Mouse (Mus musculus): ENCODE results near the gene Pole3. TPM values are rescaled to one million over a fixed set of nuclear protein-coding genes. Genes with fewer than 3 reads are reported as not detected.

The Pole3 gene
- 39.8 TPM for polyA plus RNA-seq (2014; fragmentation: Illumina TruSeq; extraction: RNeasy Lipid Tissue Mini Kit (QIAGEN cat#74804); ENCODE audit: low replicate concordance)

DNA sequence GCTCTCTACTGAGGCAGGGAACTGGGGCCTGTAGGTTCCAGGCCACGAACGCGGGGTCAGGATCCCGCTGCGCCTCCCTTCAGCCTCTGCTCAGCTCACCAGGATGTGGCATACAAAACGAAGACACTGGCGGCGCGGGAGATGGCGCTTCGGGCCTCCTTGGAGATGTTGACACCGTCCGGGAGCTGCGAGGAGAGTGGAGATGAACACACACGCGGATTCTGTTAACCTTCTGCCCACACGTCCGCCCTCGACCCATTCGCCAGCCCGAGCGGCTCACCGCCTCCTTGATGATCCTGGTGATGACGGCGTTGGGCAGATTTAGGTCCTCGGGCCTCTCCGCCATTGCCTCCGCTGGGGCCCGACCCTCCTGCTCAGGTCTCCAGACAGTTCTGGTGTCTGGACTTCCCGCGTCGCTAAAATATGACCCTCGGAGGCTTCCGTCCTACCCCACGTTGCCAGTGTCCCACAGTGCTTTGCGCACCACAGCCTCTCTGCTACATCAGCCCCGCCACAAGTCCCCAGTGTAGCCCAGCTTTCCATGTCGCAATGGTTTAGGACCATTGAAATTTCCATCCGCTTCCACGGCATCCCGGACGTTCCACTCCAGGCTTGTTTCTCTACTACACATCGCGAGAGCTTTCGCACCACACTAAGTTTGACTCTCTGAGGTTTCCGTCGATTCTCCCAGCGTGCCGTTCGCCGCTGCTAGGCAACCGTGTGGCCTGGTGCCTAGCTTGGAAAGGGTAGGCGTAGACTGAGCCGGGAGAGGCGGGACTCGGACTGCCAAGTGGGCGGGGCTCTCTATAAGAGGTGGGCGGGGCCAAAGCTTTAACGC lies at the start of gene Pole3, which contains the start of gene 4933430I17Rik:
Pole3 (minus strand) TSS at position 418 of the 838 bp plus-strand sequence.
4933430I17Rik (plus strand) TSS at position 719 of the 838 bp plus-strand sequence.

DNA sequence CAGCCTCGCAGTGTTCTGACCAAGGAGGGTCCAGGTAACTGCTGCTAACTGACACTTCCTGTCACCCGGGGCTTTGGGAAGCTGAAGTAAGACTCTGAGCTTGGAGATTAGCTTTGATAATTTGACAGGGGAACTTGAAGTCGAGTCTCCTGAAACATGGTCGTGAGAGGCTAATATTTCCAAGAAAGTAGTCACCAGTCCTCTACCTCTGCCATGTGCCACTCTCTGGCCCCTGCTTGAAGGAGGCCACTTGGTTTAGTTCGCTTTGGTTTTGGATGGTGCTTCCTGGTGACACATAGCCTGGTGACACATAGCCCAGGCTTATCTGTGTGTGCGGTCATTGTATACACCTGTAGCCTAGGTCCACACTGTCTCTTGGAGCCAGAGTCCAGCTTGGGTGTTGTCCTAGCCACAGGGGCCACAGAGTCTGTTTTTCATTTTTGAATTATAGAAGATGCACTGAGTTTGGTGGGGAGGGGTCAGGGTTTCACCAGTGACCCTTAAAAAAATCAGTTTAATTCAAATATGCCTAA lies 35.0 kb upstream of the Pole3 start, which contains the start of gene Rgs3:
Rgs3 (plus strand) TSS at position 51 of the 533 bp plus-strand sequence.

DNA sequence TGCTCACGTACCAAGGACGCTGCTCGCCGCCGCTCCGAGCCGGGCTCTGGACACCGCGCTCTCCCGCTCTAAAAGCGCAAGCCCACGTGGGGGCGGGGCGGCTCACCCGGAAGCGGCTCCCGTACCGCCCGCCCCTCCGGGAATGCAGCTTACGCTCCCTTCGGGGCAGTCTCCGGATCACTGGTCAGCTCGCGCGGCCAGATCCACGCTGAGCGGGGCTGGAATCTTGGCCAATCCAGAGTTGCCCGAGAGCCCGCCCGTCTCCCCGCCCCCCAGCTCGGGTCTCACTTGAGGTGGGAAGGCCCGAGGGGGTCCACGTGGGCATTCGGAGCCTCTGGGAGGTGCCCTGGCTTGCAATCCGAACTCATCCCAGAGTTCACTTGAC lies 5.0 kb downstream of the Pole3 start, which contains the start of gene Alad:
Alad (minus strand) TSS at position 70 of the 385 bp plus-strand sequence.

DNA sequence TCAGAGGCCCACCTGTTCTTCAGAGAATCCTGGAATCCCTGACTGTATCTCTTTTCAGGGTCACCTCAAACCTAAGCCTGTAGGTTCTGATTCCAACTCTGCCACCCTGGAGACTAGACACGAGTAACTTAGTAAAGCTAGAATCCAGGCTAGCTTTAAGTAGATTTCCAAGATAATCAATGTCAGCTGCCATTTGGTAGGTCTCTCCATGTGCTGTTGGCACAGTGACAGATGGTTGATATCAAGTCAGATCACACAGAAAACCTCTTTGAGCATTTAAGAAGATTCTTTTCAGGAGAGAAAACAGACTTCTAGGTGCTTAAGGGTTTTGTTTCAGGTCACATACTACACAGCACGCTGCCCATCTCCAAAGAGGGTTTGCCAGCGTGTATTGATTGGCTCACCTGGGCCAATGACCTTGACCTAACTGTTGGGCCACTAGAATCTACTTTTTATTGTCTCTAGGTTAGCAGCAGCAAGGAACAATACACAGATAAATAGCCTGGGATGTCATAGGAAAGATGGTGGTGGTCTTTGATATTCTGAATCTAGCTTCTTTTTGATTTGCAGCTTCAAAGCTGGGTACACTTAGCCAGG lies 21.4 kb downstream of the Pole3 start, which contains the start of gene Hdhd3:
Hdhd3 (minus strand) TSS at position 94 of the 597 bp plus-strand sequence.

DNA sequence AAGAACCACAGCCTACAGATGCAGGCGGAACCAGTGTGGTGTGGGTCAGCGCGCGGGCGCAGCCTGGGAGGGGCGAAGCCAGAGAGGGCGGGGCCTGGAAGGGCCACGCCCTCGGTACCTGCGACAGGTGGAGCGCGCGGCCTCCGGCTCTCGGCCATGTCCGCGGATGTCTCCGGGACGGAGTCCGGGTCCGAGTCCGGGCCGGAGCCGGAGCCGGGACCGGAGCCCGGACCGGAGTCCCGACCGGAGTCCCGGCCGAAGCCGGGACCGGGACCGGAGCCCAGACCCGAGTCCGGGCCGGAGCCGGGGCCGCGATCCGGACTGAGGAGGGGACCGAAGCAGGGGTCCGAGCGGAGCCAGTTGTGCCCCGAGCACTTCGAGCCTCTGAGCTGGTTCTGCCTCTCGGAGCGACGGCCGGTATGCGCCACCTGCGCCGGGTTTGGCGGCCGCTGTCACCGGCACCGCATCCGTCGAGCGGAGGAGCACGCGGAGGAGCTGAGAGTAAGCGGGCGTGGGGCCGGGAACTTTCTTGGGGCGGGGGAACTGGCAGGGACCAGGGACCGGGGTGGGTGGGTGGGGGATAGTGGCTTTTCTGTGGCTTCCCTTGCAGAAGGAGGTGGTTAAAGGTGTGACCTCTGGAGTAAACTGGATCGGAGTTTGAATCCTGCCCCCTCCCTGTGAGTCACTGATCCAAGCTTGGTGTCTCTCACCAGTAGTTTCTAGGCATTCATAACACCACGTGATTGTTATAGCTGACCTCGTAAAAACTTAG lies 44.7 kb downstream of the Pole3 start, which contains the start of gene Bspry:
Bspry (plus strand) TSS at position 117 of the 772 bp plus-strand sequence.

Other genes starting within 250 kb of the Pole3 start
- 11.2 TPM for gene Fkbp15, start 164.5 kb downstream of the Pole3 start, polyA plus RNA-seq (2014; fragmentation: Illumina TruSeq; extraction: RNeasy Lipid Tissue Mini Kit (QIAGEN cat#74804); ENCODE audit: low replicate concordance)
- 518 TPM for gene Slc31a1, start 164.3 kb downstream of the Pole3 start, polyA plus RNA-seq (2014; fragmentation: Illumina TruSeq; extraction: RNeasy Lipid Tissue Mini Kit (QIAGEN cat#74804); ENCODE audit: low replicate concordance)
- 40.1 TPM for gene Cdc26, start 116.4 kb downstream of the Pole3 start, polyA plus RNA-seq (2014; fragmentation: Illumina TruSeq; extraction: RNeasy Lipid Tissue Mini Kit (QIAGEN cat#74804); ENCODE audit: low replicate concordance)
- 6.1 TPM for gene Prpf4, start 116.3 kb downstream of the Pole3 start, polyA plus RNA-seq (2014; fragmentation: Illumina TruSeq; extraction: RNeasy Lipid Tissue Mini Kit (QIAGEN cat#74804); ENCODE audit: low replicate concordance)
- not detected for gene Rnf183, start 89.8 kb downstream of the Pole3 start, polyA plus RNA-seq (2014; fragmentation: Illumina TruSeq; extraction: RNeasy Lipid Tissue Mini Kit (QIAGEN cat#74804); ENCODE audit: low replicate concordance)
- gene Wdr31, start 54.2 kb downstream of the Pole3 start, polyA plus RNA-seq (2014; fragmentation: Illumina TruSeq; extraction: RNeasy Lipid Tissue Mini Kit (QIAGEN cat#74804); ENCODE audit: low replicate concordance), result 0.52 TPM
- gene Bspry, start 45.0 kb downstream of the Pole3 start, polyA plus RNA-seq (2014; fragmentation: Illumina TruSeq; extraction: RNeasy Lipid Tissue Mini Kit (QIAGEN cat#74804); ENCODE audit: low replicate concordance), result 1.9 TPM
- gene Hdhd3, start 21.6 kb downstream of the Pole3 start, polyA plus RNA-seq (2014; fragmentation: Illumina TruSeq; extraction: RNeasy Lipid Tissue Mini Kit (QIAGEN cat#74804); ENCODE audit: low replicate concordance), result 0.48 TPM
- 0.85 TPM for gene Alad, start 5.2 kb downstream of the Pole3 start, polyA plus RNA-seq (2014; fragmentation: Illumina TruSeq; extraction: RNeasy Lipid Tissue Mini Kit (QIAGEN cat#74804); ENCODE audit: low replicate concordance)
- 0.37 TPM for gene 4933430I17Rik, start 301 bp upstream of the Pole3 start, polyA plus RNA-seq (2014; fragmentation: Illumina TruSeq; extraction: RNeasy Lipid Tissue Mini Kit (QIAGEN cat#74804); ENCODE audit: low replicate concordance)
- 2.5 TPM for gene Rgs3, start 34.8 kb upstream of the Pole3 start, polyA plus RNA-seq (2014; fragmentation: Illumina TruSeq; extraction: RNeasy Lipid Tissue Mini Kit (QIAGEN cat#74804); ENCODE audit: low replicate concordance)